Mouse (Mus musculus): ENCODE results near the gene Camsap3. TPM values are rescaled to one million over a fixed set of nuclear protein-coding genes. Genes with fewer than 3 reads are reported as not detected.
"Not testable (repeated sequence)": the region's sequence is repeated elsewhere in the genome, so short reads cannot be mapped to it uniquely, and the experiment has no call there.

The Camsap3 gene
- polyA plus RNA-seq (2017; shearing (Covaris generic)) = not detected

DNA sequence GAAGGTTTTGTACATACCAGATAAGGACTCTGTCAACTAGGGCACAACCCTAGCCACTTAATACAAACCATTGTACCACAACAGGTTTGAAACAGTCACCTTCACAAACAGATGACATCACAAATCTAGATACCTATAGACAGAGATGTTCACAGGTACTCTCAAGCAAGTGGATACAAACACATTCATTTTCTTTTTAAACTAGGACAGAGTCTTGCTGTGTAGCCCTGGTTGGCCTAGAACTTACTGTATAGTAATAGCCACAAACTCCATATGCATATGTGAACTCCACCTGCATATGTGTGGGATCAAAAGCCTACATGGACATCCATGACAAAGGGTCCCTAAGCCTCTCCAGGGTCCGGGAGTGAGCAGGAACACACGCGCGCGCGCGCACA, at the start of gene Camsap3:
Gene Camsap3 (plus strand): TSS at position 301 of the 398 bp plus-strand sequence.
- no peak for ATAC-seq

DNA sequence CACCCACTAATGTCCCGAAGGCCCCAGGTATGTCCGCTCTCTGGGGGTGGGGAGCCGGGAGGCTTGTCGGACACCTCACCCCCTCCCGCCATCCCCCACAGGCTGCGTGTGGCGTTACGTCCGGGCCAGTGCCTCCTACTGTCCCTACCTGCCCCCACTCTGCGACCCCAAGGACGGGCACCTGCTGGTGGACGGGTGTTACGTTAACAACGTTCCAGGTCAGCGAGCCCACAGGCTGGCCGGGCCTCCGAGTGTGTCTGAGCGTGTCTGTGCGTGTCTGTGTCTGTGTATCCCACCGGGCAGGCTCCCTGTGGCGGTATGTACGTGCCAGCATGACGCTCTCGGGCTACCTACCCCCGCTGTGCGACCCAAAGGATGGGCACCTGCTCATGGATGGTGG, 49.4 kb upstream of the Camsap3 start:
- ATAC-seq = no peak

DNA sequence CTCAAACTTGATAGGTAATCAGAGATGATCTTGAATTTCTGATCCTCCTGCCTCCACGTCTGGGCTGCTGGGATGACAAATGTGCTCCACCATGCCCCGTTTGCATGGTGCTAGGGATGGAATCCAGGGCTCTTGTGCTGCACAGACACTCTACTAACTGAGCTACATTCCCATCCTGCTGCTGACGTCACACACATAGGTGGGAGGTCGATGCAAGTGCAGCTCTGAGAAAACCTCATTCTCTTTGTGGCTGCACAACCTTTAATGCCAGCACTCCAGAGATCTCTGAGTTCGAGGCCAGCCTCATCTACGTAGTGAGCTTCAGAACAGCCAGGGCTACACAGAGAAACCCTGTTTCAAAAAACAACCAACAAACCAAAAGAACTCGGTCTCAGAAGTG, 47.9 kb upstream of the Camsap3 start:
- ATAC-seq = no peak

DNA sequence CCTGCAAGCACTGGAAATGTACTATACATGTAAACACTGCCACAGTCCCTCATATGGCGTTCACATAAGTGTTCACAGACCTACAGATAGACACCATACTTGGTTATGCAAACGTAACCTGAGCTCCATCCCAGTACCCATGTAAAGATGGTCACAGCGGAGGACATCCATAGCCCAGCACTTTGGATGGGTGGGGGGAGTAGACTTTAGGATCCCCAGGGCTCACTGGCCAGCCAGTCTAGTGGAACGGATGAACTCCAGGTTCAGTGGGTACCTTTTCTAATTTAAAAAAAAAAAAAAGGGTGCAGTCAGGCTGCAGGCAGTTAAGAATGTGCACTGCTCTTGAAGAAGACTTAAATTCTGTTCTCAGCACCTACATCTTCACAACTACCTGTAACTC, 47.0 kb upstream of the Camsap3 start:
- no peak for ATAC-seq

DNA sequence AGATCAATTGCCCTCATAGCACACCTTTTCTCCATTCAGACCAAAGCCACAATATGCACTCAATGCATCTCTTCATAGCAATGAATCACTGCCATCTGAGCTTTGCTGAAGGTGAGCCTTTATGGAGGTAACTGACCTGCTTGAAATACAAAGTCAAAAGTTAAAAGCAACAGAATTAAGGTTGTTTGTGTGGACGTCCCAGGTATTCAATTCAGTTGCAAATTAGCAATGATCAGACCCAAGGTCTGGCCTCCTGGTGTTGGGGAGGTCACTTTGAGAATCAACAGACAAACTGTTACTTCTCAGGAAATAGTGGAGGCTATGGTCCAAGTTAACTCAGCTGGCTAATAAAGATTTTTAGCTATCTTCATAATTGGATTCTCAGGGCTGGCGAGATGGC, 40.6 kb upstream of the Camsap3 start:
- no peak for ATAC-seq

DNA sequence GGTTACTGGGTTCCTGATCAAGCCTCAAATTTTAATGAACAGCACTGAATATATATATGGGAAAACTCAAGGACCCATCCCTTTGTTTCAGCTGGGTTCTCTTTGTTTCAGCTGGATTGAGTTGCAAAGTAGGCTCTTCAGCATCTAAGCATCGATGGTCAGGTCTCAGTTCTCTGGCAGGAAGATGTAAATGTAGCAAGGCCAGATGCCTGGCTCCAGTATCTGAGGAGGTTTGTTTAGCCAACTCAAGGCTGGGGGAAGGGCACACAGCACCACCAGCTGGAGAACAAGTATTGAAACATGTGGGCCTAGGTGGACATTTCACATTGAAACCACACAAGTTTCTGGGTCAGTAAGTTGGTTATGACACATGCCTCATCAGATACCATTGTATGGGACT, 34.9 kb upstream of the Camsap3 start:
- ATAC-seq = no peak

DNA sequence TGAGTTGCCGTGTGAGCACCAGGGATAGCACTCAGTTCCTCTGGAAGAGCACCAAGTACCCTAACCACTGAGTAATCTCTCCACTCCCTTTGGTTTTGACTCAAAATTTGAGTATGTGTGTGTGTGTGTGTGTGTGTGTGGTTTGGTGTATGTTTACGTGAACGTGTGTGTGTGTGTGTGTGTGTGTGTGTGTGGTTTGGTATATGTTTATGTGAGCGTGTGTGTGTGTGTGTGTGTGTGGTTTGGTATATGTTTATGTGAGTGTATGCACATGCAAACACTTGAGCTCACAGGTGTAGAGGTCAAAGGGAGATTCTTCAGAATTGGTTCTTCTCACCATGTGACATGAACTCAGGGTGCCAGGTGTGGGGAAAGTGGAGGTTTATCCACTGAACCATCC, 31.0 kb upstream of the Camsap3 start:
- no peak for ATAC-seq

DNA sequence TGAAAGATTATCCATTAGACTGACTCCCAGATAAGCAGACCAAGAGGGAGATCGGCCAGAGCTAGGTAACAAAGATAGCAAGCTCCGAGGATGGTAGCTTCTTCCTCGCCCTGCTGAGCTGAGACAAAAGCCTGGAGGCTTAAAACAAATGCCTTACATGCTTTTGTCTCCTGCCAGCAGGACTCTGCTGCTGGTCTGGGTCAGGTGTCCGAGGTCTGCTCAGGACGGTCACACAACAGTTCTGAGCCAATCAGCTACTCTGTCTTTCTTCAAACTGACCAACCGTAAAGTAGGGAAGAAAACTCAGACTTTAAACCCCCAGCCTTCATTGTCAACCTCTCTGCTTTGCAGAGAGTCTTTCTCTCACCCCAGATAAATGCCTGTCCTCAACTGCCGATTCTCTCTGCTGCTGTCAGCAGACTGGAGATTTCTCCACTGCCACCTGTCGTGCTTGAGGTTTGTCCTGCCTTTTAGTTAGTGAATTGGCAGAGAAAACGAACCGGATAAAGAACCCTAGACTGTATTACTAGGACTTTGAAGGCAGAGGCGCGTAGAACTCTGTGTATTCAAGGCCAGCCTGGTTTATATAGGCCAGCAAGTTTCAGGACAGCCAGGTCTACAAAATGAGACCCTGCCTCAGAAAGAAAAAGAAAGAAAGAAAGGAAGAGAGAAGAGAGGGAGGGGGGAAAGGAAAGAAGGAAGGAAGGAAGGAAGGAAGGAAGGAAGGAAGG, 19.3 kb upstream of the Camsap3 start, which contains the start of gene C330021F23Rik:
Gene C330021F23Rik (plus strand): TSS at position 350 of the 731 bp plus-strand sequence.
- no peak for ATAC-seq

DNA sequence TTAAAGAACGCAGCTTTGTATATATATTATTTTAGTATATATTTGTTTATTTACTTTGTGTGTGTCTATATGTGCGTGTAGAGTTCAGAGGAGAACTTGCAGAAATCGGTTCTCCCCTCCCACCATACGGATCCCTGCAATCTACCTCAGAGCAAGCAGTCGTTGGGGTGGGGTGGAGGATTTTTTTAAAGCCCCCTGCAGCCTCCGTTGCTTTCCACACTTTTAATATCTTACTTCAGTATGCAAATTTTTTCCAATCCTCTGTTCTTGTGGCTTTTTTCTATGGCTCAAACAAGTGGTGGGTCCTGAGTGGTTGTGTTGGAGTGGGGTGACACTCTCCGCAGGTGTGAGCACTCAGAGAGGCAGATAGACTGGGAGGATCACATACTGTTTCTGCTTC, 18.7 kb upstream of the Camsap3 start:
- no peak for ATAC-seq

DNA sequence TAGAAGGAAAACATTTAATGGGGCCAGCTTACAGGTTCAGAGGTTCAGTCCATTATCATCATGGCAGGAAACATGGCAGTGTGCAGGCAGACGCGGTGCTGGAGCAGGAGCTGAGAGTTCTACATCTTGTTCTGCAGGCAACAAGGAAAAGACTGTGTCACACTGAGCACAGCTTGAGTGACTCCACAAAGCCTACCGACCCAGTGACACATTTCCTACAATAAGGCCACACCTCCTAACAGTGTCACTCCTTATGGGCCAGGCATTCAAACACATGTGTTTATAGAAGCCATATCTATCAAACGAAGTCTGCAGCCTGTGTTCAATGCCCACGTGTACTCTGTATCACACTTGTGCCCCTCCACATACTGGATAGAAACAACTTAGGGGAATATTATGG, 17.3 kb upstream of the Camsap3 start:
- no peak for ATAC-seq

DNA sequence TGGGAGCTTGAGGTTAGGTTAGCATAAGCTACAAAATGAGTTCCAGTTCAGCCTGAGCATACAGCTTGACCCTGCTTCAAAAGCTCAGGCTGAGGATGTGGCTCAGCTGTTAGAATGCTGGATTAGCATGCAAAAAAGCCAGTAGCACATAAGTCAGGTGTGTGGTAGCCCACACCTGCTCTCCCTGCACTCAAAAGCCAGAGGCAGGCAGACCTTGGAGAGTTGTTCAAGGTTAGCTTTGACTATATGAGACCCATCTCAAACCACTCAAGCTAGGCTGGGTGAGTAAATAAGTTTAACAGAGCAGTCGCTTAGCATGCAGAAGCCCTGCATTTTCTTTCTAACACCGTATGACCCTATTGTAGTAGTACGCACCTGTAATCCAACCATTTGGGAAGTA, 12.5 kb upstream of the Camsap3 start:
- no peak for ATAC-seq

DNA sequence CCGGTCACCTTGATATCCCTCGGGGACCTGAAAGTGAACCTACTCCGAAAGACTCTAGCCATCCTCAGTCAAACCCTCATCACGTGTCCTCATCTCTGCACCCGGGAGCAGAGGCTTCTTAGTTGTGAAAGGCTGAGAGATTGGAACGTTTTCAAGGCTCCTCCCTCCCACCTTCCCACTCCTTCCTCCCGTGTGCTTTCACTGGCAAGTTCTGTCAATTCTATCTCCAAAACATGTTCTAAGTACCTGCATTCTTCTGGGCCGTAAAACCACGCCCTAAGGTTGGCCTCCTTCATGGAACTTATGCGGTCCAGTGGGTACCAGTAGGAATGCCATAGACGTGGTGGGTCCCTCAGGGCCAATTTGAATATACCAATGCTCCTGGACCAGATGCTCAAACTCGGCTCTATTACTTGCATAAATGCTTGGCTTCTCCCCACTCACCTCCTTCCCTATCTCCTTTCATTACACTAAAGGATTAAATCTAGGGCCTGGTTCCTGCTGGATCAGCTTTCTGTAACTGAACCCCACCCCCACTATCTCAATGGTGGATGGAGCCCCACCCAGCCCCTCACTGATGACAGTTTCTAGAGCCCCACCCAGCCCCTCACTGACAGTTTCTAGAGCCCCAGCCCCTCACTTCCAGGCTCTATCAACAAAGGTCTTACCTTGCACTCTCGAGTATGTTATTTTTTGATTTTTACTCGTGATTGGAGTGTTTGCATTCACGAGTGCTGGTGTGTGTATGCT, 10.7 kb upstream of the Camsap3 start:
- no peak for ATAC-seq

DNA sequence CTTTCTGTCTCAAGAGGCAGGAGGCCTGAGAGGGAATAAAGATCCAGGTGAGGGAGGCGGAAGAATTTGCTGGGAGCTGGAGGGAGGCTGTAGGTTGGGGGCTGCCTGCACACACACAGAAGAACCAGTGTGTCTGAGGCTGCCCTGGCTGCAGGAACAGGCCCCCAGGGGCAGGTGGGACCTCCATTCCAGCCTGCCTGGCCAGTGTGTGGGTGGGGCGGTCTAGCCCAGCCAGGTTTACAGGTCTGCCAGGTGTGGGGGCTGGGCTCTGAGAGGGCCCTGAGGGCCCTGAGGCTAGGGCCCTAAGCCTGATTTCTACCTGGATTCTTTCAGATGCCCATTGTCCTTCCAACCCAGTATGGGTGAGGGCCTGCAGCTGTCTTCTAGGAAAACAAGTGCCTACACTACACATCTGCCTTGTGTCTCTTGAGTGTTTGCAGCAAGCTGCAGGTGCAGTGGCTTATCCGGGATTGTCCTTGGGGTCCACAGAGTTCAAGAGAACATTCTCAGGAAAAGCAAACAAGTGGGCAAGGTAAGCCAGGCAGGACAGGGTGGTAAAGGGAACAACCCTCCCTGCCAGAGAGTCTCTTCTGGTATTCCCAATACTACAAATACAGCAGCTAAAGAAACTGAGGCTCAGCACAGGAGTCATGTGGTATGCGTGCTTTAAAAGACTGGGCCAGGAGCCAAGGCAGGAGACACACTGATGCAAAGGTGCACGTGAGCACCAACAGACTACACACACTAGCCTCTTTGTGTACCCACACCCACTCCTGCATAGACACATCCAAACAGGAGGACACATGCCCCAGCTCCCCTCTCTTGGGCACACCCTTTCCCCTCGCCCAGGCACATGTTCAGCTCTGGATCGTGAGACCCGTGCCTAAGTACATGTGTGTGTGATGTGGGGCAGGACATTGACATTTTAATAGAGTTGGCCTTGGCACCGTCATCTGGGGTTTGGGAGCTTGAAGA, 7.4 kb upstream of the Camsap3 start:
- no peak for ATAC-seq

DNA sequence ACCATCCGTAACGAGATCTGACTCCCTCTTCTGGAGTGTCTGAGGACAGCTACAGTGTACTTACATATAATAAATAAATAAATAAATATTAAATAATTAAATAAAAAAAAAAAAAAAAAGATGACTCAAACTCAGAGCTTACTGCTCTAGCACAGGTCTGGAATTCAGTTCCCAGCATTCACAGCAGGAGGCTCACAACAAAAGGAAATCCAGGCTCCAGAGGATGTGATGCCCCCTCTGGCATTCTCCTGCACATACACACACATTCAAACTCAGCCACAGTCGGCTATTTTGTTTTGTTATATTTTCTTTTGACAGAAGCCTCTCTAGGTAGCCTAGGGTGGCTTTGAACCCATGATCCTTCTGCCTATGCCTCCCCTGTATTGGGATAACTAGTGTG, 5.1 kb upstream of the Camsap3 start:
- not testable (repeated sequence) for ATAC-seq

DNA sequence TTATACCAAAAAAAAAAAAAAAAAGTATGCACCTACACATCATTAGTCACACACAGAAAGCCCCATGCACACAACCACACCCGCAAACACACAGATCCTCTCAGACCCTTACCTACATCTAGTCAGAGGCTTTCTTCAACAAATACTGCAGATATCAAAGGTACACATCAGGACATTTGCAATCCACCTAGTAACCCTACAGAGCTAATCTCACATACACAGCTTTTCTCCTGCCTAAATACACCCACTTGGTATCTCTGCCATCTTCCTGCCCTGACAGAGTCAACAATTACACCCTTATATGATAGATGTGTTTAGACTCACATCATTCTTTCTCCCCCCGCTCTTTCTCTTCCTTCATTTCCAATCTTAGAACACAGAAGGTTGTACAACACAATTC, 641 bp upstream of the Camsap3 start:
- ATAC-seq = no peak

DNA sequence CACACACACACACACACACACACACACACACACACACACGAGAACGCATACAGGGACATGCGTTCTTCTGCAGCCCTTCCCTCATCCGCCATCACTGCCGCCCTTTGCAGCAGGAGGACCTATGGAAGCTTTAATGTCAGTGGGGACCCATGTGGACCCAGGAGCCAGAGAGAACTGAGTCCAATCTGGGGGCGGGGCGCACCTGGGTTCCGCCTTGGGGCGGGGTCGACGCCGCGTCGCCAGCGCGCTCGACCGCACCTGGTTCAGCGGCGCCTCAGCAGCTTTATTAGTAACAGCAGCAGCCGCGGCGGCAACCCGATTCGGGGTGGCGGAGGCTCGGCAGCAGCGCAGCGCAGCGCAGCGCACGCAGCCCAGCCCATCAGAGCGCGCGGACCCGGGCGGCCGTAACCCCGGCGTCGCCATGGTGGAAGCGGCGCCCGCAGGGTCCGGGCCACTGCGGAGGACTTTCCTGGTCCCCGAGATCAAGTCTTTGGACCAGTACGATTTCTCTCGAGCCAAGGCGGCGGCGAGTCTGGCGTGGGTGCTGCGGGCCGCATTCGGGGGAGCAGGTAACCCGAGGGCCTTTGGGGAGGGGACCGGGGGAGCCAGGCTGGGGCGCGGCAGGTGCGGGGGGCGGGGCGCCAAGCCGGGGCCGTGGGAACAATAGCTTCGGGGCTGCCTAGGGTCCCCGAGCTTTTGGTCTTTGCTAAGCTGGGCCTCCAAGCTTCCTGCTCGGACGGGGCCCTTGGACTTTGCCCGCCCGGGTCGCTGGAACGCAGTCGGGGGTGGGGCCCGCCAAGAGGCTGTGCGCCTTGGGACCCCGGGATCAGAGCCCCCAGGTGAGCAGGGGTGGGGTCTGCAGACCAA, 531 bp downstream of the Camsap3 start:
- ATAC-seq = peak; percentile 46

DNA sequence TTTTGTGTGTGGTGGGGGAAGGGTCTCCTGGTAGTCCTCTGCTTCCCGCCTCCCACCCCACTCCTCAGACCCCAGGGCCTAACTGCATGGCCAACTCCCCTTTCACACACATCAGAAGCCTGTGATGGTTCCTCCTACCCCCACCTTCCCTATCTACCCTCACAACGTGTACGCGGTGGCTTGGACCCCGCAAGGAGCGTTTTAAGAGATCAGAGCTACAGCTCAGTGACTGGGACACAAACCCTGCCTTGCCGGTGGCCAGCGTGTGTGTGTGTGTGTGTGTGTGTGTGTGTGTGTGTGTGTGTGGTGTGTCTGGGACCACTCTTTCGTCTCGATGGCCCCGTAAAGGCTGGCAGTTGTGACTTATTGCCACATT, 1.2 kb downstream of the Camsap3 start:
- no peak for ATAC-seq

DNA sequence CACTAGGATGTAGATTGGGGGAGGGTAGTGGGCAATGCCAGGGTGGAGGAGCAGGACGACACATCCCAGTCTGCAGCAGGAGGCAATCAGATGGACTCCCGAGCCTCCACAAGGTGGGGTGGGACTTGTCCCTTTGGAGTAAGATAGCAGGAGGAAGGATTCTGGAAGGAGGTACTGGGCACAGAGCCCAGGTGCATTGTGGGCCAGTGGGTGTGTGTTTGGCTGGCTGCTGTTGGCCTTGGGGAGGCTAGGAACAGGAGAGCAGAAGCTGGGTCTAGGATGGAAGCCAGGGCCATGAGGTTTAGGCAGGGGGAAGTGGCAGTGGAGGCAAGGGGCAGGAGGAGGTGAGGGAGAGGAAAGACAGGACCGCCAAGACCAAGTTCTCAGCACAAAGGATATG, 6.4 kb downstream of the Camsap3 start:
- ATAC-seq = no peak

DNA sequence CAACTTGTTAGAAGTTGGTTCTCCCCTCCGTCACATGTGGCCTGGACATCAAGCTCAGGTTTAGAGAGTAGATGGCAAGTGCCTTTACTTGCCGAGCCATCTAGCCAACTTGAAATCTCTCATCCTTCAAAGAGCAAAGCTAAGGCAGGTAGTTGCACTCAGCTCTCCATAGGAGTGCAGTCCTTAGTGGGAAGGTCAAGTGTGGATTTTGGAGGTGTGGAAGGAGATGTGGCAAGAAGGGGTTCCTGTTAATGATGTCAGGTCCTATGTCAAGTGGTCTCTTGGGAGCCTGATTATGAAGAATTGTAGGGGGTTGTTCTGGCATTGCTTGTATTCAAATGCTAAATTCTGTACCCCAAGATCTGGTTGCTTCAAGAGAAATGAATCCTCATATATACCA, 7.4 kb downstream of the Camsap3 start:
- no peak for ATAC-seq

DNA sequence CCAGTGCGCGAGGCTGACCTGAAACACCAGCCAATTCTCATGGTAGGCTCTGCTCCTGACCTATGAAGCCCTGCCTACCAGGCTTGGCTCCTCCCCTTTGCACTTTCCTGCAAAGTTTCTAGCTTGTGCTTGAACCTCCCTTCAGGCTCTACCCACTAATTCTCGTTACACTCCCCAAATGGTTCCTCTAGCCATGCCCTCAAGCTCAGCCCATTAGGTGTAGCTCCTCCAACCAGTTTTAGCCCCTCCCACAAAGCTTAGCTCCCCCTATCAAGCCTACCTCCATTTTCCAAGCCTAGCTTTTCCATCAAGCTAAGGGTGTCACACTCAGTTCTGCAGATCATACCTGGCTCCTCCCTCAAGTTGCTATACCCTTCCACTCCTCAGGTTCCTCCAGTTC, 11.0 kb downstream of the Camsap3 start:
- no peak for ATAC-seq

DNA sequence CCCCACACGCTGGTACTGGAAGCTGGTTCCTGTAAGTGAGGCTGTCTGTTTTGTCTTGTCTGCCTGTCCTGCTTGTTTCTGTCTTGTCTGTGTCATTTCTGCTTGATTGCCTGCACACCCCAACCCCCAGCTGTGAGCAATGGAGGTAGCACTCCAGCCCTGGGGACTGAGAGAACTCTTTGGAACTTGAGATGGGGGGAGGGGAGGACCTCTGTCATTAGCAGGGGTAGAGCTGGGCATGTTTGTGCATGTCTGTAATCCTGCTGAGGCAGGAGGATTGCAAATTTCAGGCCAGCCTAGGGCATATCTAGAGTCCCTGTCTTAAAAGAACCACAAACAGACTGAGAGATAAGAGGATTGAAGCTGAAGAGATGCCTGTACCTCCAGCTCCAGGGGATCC, 12.1 kb downstream of the Camsap3 start:
- no peak for ATAC-seq

DNA sequence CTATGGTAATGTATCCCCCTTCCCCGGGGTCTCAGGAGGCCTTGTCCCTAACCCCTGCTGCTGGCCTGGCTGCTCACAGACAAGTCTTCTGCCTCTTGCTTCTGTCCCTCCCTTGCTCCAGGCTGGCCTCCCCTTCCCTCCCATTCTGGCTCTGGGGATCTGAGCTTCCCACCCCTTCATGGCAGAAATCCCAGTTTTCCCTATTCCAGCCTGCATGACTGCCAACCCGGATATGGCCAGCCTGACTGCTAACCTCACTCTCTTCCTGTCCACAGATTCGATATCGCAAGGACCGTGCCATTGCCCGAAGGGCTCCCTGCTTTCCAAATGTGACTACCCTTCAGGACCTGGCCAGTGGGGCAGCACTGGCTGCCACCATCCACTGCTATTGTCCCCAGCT, 13.3 kb downstream of the Camsap3 start:
- no peak for ATAC-seq
